Mouse (Mus musculus) thymus, adult 2 months (tissue): ENCODE data around the gene Mcoln3. TPM values are rescaled to one million over a fixed set of nuclear protein-coding genes. Genes with fewer than 3 reads are reported as not detected.

Experiments used
- DNase-seq: peaks from one replicate; pipeline ENCODE4 v3.0.0; 2021
- H3K27ac ChIP-seq: fragments of 200-500 bp; 2 replicates; pipeline ENCODE4 v1.5.1; 2012; ENCODE audit warnings: low read length, control low read depth; ENCODE audit not compliant: control insufficient read depth, insufficient read depth
- H3K27me3 ChIP-seq: fragments of 200-500 bp; 2 replicates; pipeline ENCODE4 v1.6.1; 2012; ENCODE audit warnings: mild to moderate bottlenecking, low read length, moderate library complexity, mixed read lengths; ENCODE audit not compliant: control insufficient read depth, insufficient read depth
- H3K36me3 ChIP-seq: fragments of 200-500 bp; 2 replicates; pipeline ENCODE4 v1.6.1; 2012; ENCODE audit warnings: mild to moderate bottlenecking, low read length, moderate library complexity; ENCODE audit not compliant: control insufficient read depth, insufficient read depth
- H3K4me1 ChIP-seq: fragments of 200-500 bp; replicated peaks from 2 replicates; pipeline ENCODE4 v1.6.1; 2012; ENCODE audit warnings: low read length; ENCODE audit not compliant: control insufficient read depth, insufficient read depth
- H3K4me3 ChIP-seq: fragments of 200-500 bp; 2 replicates; pipeline ENCODE4 v1.5.1; 2012; ENCODE audit warnings: mild to moderate bottlenecking, low read length, control low read depth, moderate library complexity; ENCODE audit not compliant: control insufficient read depth, insufficient read depth
- CTCF ChIP-seq: fragments of 200-500 bp; IDR thresholded peaks from 2 replicates; pipeline ENCODE4 v1.5.1; 2012; ENCODE audit warnings: mild to moderate bottlenecking, control low read depth, low read length, moderate library complexity, borderline replicate concordance; ENCODE audit not compliant: control insufficient read depth, poor library complexity, insufficient read depth; ENCODE audit errors: extremely low read depth
- POLR2A ChIP-seq: fragments of 200-500 bp; IDR thresholded peaks from 2 replicates; pipeline ENCODE4 v1.6.1; 2012; ENCODE audit warnings: mild to moderate bottlenecking, low read length, control low read depth, moderate library complexity; ENCODE audit not compliant: control insufficient read depth, poor library complexity, insufficient read depth; ENCODE audit errors: extremely low read depth
- WGBS: fragments of 180-500 bp; shearing (Covaris S2); methylation state at CpG from one replicate; pipeline ENCODE4 v1.1.7; 2018; 5-methylcytosine and 5-hydroxymethylcytosine counted together
- polyA plus RNA-seq: library from polyadenylated mRNA; depleted of rRNA; stranded (reverse); fragments of >200 nt; gene quantifications from 2 replicates; pipeline ENCODE4 v1.2.3, GENCODE M21; 2012

Mcoln3 gene
- polyA plus RNA-seq, 1 experiment, result 5.9 TPM

- DNase-seq, result no peak
- Histone ChIP-seq H3K4me1 (peaks cover 14% of the 10 kb centered on the region), H3K4me3 (no peak overlapping the region), H3K36me3 (no peaks in the 10 kb centered on the region), H3K27ac (no peak overlapping the region), H3K27me3 (no peaks in the 10 kb centered on the region)
- 93% methylated on average over 9 of the region's 9 CpGs for WGBS
- TF ChIP-seq CTCF (no peak), POLR2A (no peak)
These were observed 6.2 kb downstream of the Mcoln3 start for GRCm38 (mm10) chr3:146123464-146123825.

GRCm38 (mm10) chr3:146127205-146127604, 10.0 kb downstream of the Mcoln3 start:
- Histone ChIP-seq H3K36me3 (no peaks in the 10 kb centered on the region), H3K4me3 (no peak overlapping the region), H3K27ac (no peak overlapping the region), H3K4me1 (peaks cover 11% of the 10 kb centered on the region), H3K27me3 (no peaks in the 10 kb centered on the region)
- no peak for DNase-seq
- WGBS, result 37% methylated on average over 6 of the region's 6 CpGs
- TF ChIP-seq POLR2A (no peak), CTCF (no peak)

GRCm38 (mm10) chr3:146134834-146135233, 17.6 kb downstream of the Mcoln3 start:
- no peak for DNase-seq
- Histone ChIP-seq H3K4me3 (no peak overlapping the region), H3K36me3 (no peaks in the 10 kb centered on the region), H3K27me3 (no peaks in the 10 kb centered on the region), H3K27ac (no peak overlapping the region), H3K4me1 (peaks cover 7% of the 10 kb centered on the region; the same call in 1 of the 2 replicates)
- TF ChIP-seq CTCF (no peak), POLR2A (no peak)
- 67% methylated on average over 9 of the region's 9 CpGs for WGBS

- H3K27ac ChIP-seq, result no peak overlapping the region
- no peak overlapping the region for H3K4me3 ChIP-seq
- 83% methylated on average over 2 of the region's 2 CpGs for WGBS
- no peak for TF ChIP-seq POLR2A
- H3K4me1 ChIP-seq, result peaks cover 7% of the 10 kb centered on the region; the same call in 1 of the 2 replicates
- H3K27me3 ChIP-seq, result no peaks in the 10 kb centered on the region
- no peaks in the 10 kb centered on the region for H3K36me3 ChIP-seq
- DNase-seq, result no peak
These were observed 18.2 kb downstream of the Mcoln3 start for GRCm38 (mm10) chr3:146135417-146135816.

GRCm38 (mm10) chr3:146136422-146136821, 19.2 kb downstream of the Mcoln3 start:
- Histone ChIP-seq H3K4me1 (peaks cover 7% of the 10 kb centered on the region; the same call in 1 of the 2 replicates), H3K27me3 (no peaks in the 10 kb centered on the region), H3K36me3 (no peaks in the 10 kb centered on the region), H3K4me3 (no peak overlapping the region), H3K27ac (no peak overlapping the region)
- WGBS, result 67% methylated on average over 10 of the region's 10 CpGs
- no peak for DNase-seq
- no peak for TF ChIP-seq CTCF
- TF ChIP-seq POLR2A, result no peak

- TF ChIP-seq CTCF, result no peak
- TF ChIP-seq POLR2A, result no peak
- Histone ChIP-seq H3K4me1 (0 out of 2 replicates have a peak, but pooled peaks cover 2% of the 10 kb centered on the region), H3K36me3 (no peaks in the 10 kb centered on the region), H3K4me3 (no peak overlapping the region), H3K27ac (no peak overlapping the region), H3K27me3 (no peaks in the 10 kb centered on the region)
- WGBS, result 96% methylated on average over 7 of the region's 7 CpGs
- no peak for DNase-seq
These were observed 23.0 kb downstream of the Mcoln3 start for GRCm38 (mm10) chr3:146140276-146140675.

GRCm38 (mm10) chr3:146142523-146142922, 25.3 kb downstream of the Mcoln3 start:
- 96% methylated on average over 7 of the region's 7 CpGs for WGBS
- no peak overlapping the region for H3K27ac ChIP-seq
- H3K4me3 ChIP-seq, result no peak overlapping the region
- TF ChIP-seq CTCF (no peak), POLR2A (no peak)
- no peaks in the 10 kb centered on the region for H3K27me3 ChIP-seq
- 0 out of 2 replicates have a peak, but pooled peaks cover 5% of the 10 kb centered on the region for H3K4me1 ChIP-seq
- DNase-seq, result no peak
- no peaks in the 10 kb centered on the region for H3K36me3 ChIP-seq
